Mouse (Mus musculus) midbrain, embryonic 10.5 days (tissue): Measurements from ENCODE around the gene Por. TPM values are rescaled to one million over a fixed set of nuclear protein-coding genes. Genes with fewer than 3 reads are reported as not detected.

Source experiments
- DNase-seq: peaks from one replicate; pipeline ENCODE4 v3.0.0-alpha.2; 2017; ENCODE audit warnings: low spot score
- H3K27ac ChIP-seq: fragments of 300-500 bp; sonication (generic); replicated peaks from 2 replicates; pipeline ENCODE4 v1.5.1; 2016; ENCODE audit warnings: mild to moderate bottlenecking
- H3K27me3 ChIP-seq: fragments of 300-500 bp; sonication (generic); 2 replicates; pipeline ENCODE4 v1.6.1; 2016; ENCODE audit warnings: low read depth, mild to moderate bottlenecking; ENCODE audit not compliant: poor library complexity, severe bottlenecking
- H3K36me3 ChIP-seq: fragments of 300-500 bp; sonication (generic); 2 replicates; pipeline ENCODE4 v1.6.1; 2016; ENCODE audit warnings: mild to moderate bottlenecking, moderate library complexity
- H3K4me1 ChIP-seq: fragments of 300-500 bp; sonication (generic); 2 replicates; pipeline ENCODE4 v1.6.1; 2016
- H3K4me3 ChIP-seq: fragments of 300-500 bp; sonication (generic); 2 replicates; pipeline ENCODE4 v1.5.1; 2016; ENCODE audit warnings: mild to moderate bottlenecking, moderate library complexity
- H3K9me3 ChIP-seq: fragments of 300-500 bp; sonication (generic); replicated peaks from 2 replicates; pipeline ENCODE4 v1.6.1; 2016; ENCODE audit warnings: mild to moderate bottlenecking
- WGBS: fragments of 180-500 bp; shearing (Covaris S2); methylation state at CpG from one replicate; pipeline ENCODE4 v1.1.7; 2016; 5-methylcytosine and 5-hydroxymethylcytosine counted together
- polyA plus RNA-seq: library from polyadenylated mRNA; unstranded; fragments of >200 nt; fragmentation: Nextera tagmentation; extraction: Ambion mirVana; gene quantifications from 2 replicates; pipeline ENCODE4 v1.2.1, GENCODE M21; 2016

Gene Por
- polyA plus RNA-seq, 1 experiment from 2014 or later, result 114 TPM

DNA sequence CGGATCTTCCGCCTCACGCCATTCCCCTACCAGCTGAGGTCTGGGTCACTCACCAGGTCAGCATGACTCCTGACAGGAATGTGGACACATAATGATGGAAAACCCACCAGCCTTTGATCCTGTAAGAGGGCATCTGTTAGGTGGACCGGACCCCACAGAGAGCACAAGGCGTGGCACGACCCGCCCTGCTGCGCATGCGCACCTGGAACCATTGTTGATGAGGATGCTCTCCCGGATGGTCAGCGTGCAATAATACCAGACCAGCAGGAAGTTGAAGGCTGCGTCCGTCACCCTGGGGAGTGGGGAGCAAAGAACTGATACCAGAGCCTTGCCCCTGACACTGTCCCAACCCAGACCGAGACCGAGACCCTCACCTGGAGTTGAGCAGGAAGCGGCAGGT, 66.7 kb downstream of the Por start:
- Histone ChIP-seq H3K9me3 (no peaks in the 10 kb centered on the region), H3K27me3 (no peaks in the 10 kb centered on the region), H3K27ac (no peak overlapping the region), H3K36me3 (peaks cover 90% of the 10 kb centered on the region), H3K4me1 (no peaks in the 10 kb centered on the region), H3K4me3 (no peak overlapping the region)
- WGBS, result 93% methylated on average over 16 of the region's 16 CpGs
- DNase-seq, result no peak

DNA sequence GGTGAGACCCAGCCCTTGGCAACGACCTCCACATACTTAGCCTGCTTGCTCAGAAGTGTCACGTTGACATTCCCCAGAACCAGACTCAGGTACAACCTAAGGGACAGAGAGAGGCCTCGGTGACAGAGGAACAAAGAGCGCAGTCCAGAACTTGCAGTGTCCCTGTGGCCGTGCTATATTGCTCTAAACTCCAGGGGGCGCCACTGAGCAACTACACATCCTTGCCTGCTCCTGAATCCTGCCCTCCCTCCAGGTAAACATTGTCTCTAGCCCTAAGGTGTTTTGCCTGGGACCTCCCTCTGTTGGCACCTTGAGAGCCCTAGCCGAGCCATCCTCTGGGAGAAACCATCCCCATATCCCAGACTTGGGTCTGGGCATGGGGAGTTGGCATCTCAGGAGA, 67.3 kb downstream of the Por start:
- Histone ChIP-seq H3K9me3 (no peaks in the 10 kb centered on the region), H3K4me3 (no peak overlapping the region), H3K4me1 (no peaks in the 10 kb centered on the region), H3K36me3 (peaks cover 90% of the 10 kb centered on the region), H3K27me3 (no peaks in the 10 kb centered on the region), H3K27ac (no peak overlapping the region)
- 75% methylated on average over 7 of the region's 7 CpGs for WGBS
- DNase-seq, result no peak

DNA sequence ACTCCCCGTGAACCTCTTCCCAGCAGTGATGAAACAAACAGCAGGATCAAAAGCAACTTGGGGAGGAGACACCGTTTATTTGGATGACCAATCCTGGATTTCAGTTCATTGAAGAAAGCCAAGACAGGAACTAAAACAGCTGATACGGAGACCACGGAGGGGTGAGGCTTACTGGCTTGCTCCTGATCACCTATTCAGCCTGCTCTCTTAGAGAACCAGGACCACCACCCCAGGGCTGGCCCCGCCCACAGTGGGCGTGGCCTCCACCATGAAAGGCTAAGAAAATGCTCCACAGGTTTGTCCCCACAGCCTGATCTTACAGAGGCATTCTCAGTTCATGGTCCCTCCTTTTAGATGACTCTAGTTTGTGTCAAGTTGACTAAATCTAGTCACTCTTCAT, 68.4 kb downstream of the Por start:
- Histone ChIP-seq H3K27ac (no peak overlapping the region), H3K27me3 (no peaks in the 10 kb centered on the region), H3K9me3 (no peaks in the 10 kb centered on the region), H3K4me3 (no peak overlapping the region), H3K36me3 (peaks cover 81% of the 10 kb centered on the region), H3K4me1 (peaks cover 10% of the 10 kb centered on the region)
- no peak for DNase-seq
- 36% methylated on average over 6 of the region's 6 CpGs for WGBS

DNA sequence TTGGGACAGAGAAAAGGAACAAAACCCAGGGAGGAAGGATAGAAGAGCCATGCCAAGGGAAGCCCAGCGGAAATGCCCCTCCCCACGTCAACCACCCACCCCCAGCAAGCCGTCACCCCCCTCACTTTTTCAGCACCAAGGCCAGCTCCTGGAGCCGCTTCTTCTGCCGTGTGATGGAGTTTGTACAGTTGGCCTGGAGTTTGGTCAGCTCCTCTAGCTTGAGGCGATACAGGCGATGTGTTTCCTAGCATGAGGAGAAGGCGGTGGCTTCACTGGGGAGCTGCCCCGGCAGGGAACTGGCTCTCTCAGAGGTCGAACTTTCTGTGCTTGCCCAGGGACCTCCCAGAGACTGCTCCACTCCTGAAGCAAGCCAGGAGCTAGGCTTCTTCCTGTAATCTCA, 72.3 kb downstream of the Por start:
- no peak for DNase-seq
- Histone ChIP-seq H3K27me3 (peaks cover 11% of the 10 kb centered on the region; the same call in 1 of the 2 replicates), H3K4me1 (peaks cover 23% of the 10 kb centered on the region), H3K36me3 (peaks cover 42% of the 10 kb centered on the region), H3K4me3 (no peak overlapping the region), H3K9me3 (no peaks in the 10 kb centered on the region; the same call in 1 of the 2 replicates), H3K27ac (no peak overlapping the region)
- WGBS, result 69% methylated on average over 10 of the region's 10 CpGs

DNA sequence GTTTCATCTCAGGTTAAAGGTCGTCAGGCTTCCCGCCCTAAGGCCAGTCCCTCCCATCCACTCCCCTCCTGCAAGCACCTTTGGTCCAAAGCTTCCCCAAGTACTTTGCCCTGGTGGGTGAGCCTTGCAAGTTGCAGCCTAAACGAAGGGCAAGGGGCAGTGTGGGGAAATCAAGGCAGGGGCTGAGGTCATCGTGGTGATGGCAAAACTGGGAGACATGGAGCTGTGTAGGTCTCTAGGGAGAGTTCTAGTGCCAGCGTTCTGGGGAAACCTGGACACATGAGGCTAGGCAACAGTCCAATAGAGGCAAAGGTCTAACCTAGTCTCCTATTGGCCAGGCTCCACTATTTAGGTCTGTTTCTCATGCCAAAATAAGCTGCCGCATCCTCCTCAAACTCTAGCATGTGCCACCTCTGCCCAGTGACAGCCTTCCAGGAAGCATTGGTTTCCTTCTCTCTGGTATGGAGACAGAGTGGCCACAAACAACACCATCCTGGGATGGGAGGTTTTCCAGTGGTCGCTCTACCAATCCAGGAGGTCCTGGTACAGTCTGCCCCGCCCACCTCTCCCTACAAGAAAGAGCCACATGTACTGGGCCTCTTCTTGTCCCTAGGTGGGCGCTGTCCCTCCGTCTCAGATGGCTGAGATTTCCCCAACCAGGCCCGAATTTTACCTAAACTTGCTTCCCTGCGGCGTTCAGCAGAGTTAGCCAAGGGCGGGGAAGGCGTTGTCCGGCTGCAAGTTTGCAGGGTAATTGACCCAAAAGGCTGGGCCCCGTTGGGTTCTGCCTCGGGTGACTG, 73.3 kb downstream of the Por start:
- peak; percentile 47 for DNase-seq
- Histone ChIP-seq H3K27ac (peak overlapping the region; percentile 79), H3K9me3 (peaks cover 9% of the 10 kb centered on the region; the same call in 1 of the 2 replicates), H3K27me3 (peaks cover 11% of the 10 kb centered on the region; the same call in 1 of the 2 replicates), H3K4me1 (peaks cover 23% of the 10 kb centered on the region), H3K36me3 (peaks cover 34% of the 10 kb centered on the region), H3K4me3 (peak overlapping the region; percentile 70)
- WGBS, result 22% methylated on average over 18 of the region's 18 CpGs

DNA sequence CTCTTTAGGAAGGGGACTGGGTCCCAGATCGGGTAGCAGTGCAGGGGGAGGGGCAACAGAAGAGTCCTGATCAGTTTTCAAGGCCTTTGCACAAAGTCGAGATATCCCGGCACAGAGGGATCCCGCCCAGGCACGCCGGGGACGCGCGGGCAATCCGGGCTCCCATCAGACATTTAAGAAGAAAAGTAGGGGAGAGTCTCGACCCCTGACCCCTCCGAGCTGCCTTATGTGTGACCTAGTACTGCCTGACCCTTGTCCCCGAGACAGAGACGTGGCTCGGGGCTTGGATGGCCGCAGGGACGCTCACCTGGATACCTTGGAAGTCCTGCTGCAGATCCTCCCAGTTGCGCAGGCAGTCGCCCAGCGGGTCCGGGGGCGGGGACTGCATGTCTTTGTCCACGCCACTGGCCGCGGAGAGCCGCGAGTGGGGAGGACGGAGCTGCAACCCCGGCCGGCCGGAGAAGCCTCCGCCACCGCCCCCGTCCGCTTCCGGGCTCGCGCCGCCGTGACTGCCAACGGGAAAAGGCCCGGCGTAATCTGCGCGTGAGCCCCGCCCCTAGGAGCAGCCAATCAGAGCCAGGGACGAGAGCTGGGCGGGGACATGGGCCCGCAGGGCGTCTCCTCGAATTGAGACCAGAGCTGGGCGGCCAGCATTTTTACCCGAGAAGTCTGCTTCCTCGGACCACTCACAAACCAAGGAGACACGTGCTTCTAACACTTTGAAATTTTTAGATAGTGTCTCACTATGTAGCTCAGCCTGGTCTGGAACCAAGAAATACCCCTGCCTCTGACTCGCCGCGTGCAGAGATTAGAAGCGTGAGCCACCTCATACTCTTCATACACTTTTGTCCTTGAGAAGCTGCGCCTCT, 74.1 kb downstream of the Por start, which contains the start of gene Tmem120a:
Gene Tmem120a (minus strand): TSS at position 708 of the 869 bp plus-strand sequence.
- under 1% methylated on average over 60 of the region's 60 CpGs for WGBS
- H3K27ac ChIP-seq, result peak within 1 kb of the TSS; percentile 79

DNA sequence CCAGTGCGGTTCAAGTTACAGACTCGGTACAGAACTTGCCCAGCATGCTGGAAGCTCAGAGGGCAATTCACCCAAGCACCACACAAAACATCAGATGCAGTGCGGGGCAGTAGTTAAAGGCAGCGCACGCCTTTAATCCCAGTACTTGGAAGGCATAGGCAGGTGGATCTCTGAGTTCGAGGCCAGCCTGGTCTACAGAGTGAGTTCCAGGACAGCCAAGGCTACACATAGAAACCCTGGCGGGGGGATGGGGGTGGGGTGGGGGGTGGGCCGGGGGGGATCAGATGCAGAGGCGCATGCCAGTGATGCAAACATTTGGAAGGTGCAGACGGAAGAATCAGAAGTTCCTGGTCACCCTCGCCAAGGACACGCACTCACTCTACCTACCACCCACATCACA, 74.9 kb downstream of the Por start:
- Histone ChIP-seq H3K36me3 (peaks cover 24% of the 10 kb centered on the region), H3K9me3 (peaks cover 17% of the 10 kb centered on the region; the same call in 1 of the 2 replicates), H3K4me1 (peaks cover 23% of the 10 kb centered on the region), H3K4me3 (peak overlapping the region; percentile 70), H3K27me3 (peaks cover 11% of the 10 kb centered on the region; the same call in 1 of the 2 replicates), H3K27ac (peak overlapping the region; percentile 79)
- WGBS, result 26% methylated on average over 12 of the region's 12 CpGs
- no peak for DNase-seq

More for the DNA sequence above, 74.1 kb downstream of the Por start, which contains the start of gene Tmem120a:
- peak; percentile 95 for DNase-seq
- Histone ChIP-seq H3K4me3 (peak within 1 kb of the TSS; percentile 70), H3K36me3 (peaks cover 29% of the 10 kb centered on the region), H3K4me1 (peaks cover 23% of the 10 kb centered on the region), H3K9me3 (peaks cover 17% of the 10 kb centered on the region; the same call in 1 of the 2 replicates), H3K27me3 (peaks cover 11% of the 10 kb centered on the region; the same call in 1 of the 2 replicates)

DNA sequence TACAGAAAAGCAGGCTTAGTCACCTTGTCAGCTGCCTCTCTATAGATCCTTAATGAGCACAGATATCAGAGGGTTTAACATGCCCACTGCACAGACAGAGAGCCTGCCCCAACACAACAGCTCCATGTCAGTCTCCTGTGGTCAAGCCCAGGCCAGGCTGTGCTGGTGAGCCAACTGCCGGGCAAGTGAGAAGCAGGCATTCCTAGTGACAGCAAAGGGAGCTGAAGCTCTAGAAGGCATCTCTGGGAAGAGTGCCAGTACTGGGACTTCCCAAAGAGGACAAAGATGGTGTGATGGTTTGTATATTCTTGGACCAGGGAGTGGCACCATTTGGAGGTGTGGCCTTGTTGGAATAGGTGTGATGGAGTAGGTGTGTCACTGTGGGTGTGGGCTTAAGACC, 81.2 kb downstream of the Por start:
- no peak overlapping the region for H3K27ac ChIP-seq
- 97% methylated on average over 1 of the region's 1 CpGs for WGBS
- no peak for DNase-seq

DNA sequence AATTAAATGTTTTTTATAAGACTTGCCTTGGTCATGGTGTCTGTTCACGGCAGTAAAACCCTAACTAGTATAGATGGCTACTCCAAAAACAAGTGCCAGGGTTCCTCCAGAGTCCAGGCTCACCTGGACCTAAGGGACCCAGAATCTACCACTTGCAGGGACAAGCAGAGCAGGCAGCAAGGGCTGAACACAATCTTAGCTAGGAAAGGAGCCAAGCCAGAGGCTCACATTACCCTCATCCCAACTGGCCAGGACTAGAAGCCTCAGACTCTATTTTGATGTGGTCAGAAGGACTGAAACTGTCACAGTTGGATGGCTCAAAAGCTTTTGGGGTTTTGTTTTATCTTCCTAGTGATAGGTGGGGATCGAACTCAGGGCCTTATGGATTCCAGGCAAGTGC, 81.8 kb downstream of the Por start:
- no peak overlapping the region for H3K4me3 ChIP-seq
- no peak overlapping the region for H3K27ac ChIP-seq
- peaks cover 17% of the 10 kb centered on the region; the same call in 1 of the 2 replicates for H3K9me3 ChIP-seq
- 81% methylated on average over 2 of the region's 2 CpGs for WGBS
- no peaks in the 10 kb centered on the region for H3K4me1 ChIP-seq
- H3K27me3 ChIP-seq, result no peaks in the 10 kb centered on the region
- H3K36me3 ChIP-seq, result 0 out of 2 replicates have a peak, but pooled peaks cover 2% of the 10 kb centered on the region
- DNase-seq, result no peak

More for the DNA sequence above, 81.2 kb downstream of the Por start:
- Histone ChIP-seq H3K27me3 (no peaks in the 10 kb centered on the region; the same call in 1 of the 2 replicates), H3K36me3 (0 out of 2 replicates have a peak, but pooled peaks cover 2% of the 10 kb centered on the region), H3K4me3 (no peak overlapping the region), H3K4me1 (no peaks in the 10 kb centered on the region), H3K9me3 (peaks cover 17% of the 10 kb centered on the region; the same call in 1 of the 2 replicates)

DNA sequence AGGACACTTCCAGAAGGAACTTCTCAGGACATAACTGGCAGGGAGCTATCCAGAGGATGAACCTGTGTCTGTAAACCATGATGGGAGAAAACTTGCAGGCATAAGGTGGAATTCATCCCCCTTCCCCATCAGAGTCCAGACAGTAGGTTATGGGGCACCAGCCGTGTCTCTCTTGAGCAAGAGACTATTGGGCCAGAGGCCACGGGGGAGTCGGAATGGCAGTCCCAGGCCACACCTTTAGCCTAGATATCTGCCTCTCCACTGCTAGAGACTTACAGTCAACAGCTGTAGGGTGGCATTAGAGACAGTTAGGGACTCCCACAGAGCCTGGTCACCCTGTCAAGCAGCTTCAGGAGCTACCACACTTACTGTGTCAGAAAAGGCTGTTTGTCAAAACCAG, 92.0 kb downstream of the Por start:
- no peaks in the 10 kb centered on the region for H3K9me3 ChIP-seq
- no peak overlapping the region for H3K27ac ChIP-seq
- no peak for DNase-seq
- H3K27me3 ChIP-seq, result no peaks in the 10 kb centered on the region
- 80% methylated on average over 3 of the region's 3 CpGs for WGBS
- H3K4me3 ChIP-seq, result no peak overlapping the region
- H3K4me1 ChIP-seq, result no peaks in the 10 kb centered on the region
- no peaks in the 10 kb centered on the region for H3K36me3 ChIP-seq

DNA sequence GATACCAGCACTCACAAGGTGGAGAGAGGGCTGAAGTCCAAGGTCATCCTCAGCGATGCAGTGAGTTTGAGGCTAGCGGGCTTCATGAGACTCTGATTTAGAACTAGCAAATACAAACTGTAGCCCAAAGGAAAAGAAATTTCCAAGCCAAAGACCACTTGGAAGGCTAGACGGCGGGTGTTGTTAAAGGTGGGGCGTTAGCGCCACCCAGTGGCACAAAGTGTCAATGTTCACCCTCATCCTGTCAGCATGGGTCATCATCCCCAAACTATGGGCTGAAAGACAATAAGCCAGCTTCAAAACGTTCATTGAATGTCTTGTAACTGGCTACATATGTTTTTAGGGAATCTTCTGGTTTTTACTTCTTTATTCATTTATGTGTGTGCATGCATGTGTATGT, 93.7 kb downstream of the Por start:
- peak; percentile 77 for DNase-seq
- H3K36me3 ChIP-seq, result no peaks in the 10 kb centered on the region
- no peaks in the 10 kb centered on the region for H3K27me3 ChIP-seq
- WGBS, result 6% methylated on average over 7 of the region's 7 CpGs
- H3K9me3 ChIP-seq, result no peaks in the 10 kb centered on the region
- H3K4me3 ChIP-seq, result no peak overlapping the region
- no peak overlapping the region for H3K27ac ChIP-seq
- no peaks in the 10 kb centered on the region for H3K4me1 ChIP-seq

DNA sequence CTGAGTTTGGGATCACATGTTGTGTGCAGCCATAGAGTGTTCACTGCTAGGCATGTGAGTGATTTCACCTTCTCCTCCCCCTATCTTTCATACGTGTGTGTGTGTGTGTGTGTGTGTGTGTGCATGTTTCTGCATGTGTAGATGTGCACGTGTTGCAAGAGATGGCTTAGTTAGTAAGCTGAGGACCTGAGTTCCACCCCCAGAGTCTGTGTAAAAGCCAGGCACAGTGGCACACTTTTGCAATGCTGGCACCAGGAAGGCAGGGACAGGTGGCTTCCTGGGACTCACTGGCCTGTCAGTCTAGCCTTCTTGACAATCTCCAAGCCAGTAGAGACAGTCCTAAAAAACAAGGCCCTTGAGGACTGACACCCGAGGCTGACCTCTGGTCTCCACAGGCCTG, 95.1 kb downstream of the Por start:
- no peaks in the 10 kb centered on the region for H3K9me3 ChIP-seq
- no peak overlapping the region for H3K27ac ChIP-seq
- WGBS, result 71% methylated on average over 3 of the region's 3 CpGs
- no peaks in the 10 kb centered on the region for H3K36me3 ChIP-seq
- H3K27me3 ChIP-seq, result no peaks in the 10 kb centered on the region
- no peak for DNase-seq
- no peak overlapping the region for H3K4me3 ChIP-seq
- H3K4me1 ChIP-seq, result no peaks in the 10 kb centered on the region
